Mouse (Mus musculus): ENCODE measurements around the gene Faim2. TPM values are rescaled to one million over a fixed set of nuclear protein-coding genes. Genes with fewer than 3 reads are reported as not detected.

The Faim2 gene
- total and polyA plus RNA-seq, 2 experiments, result under 0.01 TPM; not detected in 1

DNA sequence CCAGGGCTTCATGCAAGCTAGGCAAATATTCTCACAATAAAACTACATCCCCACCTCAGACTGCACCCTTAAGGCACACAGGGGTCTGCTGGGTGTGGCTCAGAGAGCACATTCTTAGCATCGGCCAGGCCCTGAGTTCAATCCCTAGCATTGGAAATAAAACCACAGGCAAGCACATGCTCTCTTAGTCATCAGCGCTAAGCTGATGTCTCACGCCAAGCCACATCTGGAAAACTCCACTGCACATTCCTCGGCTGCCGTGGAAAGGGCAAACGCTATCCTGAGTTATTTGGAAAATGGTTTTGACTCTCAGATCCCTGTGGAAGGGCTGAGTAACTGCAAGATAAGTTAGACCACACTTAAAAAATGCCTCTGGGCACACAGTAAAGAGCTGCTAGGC lies 25.8 kb upstream of the Faim2 start:
- no peak for TF ChIP-seq CTCF (IDR thresholded peaks at IDR 0.05; ENCODE audit: low read depth, low read length)
- no peak for TF ChIP-seq POLR2A (IDR thresholded peaks at IDR 0.05; ENCODE audit: extremely low read depth, insufficient read depth, low read length)
- no peaks in the 10 kb centered on the region for H3K36me3 ChIP-seq (ENCODE audit: control insufficient read depth, insufficient read depth, low read length)
- no peaks in the 10 kb centered on the region for H3K27me3 ChIP-seq (ENCODE audit: control insufficient read depth, insufficient read depth, low read length)
- H3K27ac ChIP-seq (replicated peaks; ENCODE audit: insufficient read depth, low read depth, low read length), result no peak overlapping the region
- H3K4me3 ChIP-seq (ENCODE audit: insufficient read depth, low read depth, low read length), result no peak overlapping the region
- DNase-seq (ENCODE audit: extremely low read depth, low read depth, low spot score), result no peak
- 74% methylated on average over 6 of the region's 6 CpGs for WGBS
- no peaks in the 10 kb centered on the region for H3K4me1 ChIP-seq (ENCODE audit: control insufficient read depth, insufficient read depth, low read length)
- H3K79me2 ChIP-seq (ENCODE audit: control insufficient read depth, insufficient read depth, low read length), result no peaks in the 10 kb centered on the region
- no peak overlapping the region for H3K9ac ChIP-seq (ENCODE audit: low read depth, low read length)

DNA sequence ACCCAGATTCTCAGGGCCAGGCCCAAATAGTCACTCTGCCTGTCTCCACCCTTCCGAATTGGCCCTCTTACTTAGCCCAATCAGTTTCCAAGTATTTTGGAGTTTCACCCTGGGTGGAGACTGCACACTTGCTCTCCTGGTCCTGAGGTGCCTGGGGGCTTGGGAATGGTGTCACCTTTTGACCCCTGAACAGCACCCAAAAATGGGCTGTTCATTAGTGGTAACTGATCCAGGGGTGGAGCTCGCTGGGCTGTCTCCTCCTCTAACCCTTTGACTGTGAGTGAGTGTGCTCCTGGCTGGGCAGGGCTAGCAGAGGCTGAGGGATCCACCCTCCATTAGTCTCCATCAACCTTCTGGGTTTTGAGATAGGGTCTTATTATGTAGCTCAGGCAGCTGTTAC lies 21.9 kb upstream of the Faim2 start:
- Histone ChIP-seq H3K79me2 (ENCODE audit: control insufficient read depth, insufficient read depth, low read length) (no peaks in the 10 kb centered on the region), H3K27me3 (ENCODE audit: control insufficient read depth, insufficient read depth, low read length) (no peaks in the 10 kb centered on the region), H3K9ac (ENCODE audit: low read depth, low read length) (no peak overlapping the region), H3K4me1 (ENCODE audit: control insufficient read depth, insufficient read depth, low read length) (no peaks in the 10 kb centered on the region), H3K4me3 (ENCODE audit: insufficient read depth, low read depth, low read length) (no peak overlapping the region), H3K36me3 (ENCODE audit: control insufficient read depth, insufficient read depth, low read length) (no peaks in the 10 kb centered on the region), H3K27ac (replicated peaks; ENCODE audit: insufficient read depth, low read depth, low read length) (no peak overlapping the region)
- 67% methylated on average over 2 of the region's 2 CpGs for WGBS
- no peak for TF ChIP-seq CTCF (IDR thresholded peaks at IDR 0.05; ENCODE audit: low read depth, low read length)
- no peak for TF ChIP-seq POLR2A (IDR thresholded peaks at IDR 0.05; ENCODE audit: extremely low read depth, insufficient read depth, low read length)
- DNase-seq (ENCODE audit: extremely low read depth, low read depth, low spot score), result no peak

DNA sequence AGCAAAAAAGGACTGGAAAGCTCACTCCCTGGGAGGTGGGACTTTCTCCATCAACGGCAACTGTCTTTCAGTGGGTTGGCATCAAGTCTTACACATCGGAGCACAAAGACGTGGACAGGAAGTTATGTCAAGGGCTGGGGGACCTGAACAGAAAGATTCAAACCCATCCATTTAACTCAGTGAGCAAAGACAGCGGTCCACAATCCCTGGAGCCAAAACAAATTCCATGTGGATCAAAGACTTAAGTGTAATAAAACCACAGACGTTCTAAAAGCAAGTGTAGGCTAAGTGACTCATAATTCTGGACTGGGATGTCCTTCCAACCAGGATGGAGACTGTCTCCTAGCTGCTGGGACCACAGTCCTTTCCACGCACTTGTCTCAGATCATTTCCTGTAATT lies 19.8 kb upstream of the Faim2 start:
- no peak overlapping the region for H3K27ac ChIP-seq (replicated peaks; ENCODE audit: insufficient read depth, low read depth, low read length)
- no peaks in the 10 kb centered on the region for H3K4me1 ChIP-seq (ENCODE audit: control insufficient read depth, insufficient read depth, low read length)
- no peaks in the 10 kb centered on the region for H3K27me3 ChIP-seq (ENCODE audit: control insufficient read depth, insufficient read depth, low read length)
- no peaks in the 10 kb centered on the region for H3K36me3 ChIP-seq (ENCODE audit: control insufficient read depth, insufficient read depth, low read length)
- H3K79me2 ChIP-seq (ENCODE audit: control insufficient read depth, insufficient read depth, low read length), result no peaks in the 10 kb centered on the region
- no peak for DNase-seq (ENCODE audit: extremely low read depth, low read depth, low spot score)
- TF ChIP-seq POLR2A (IDR thresholded peaks at IDR 0.05; ENCODE audit: extremely low read depth, insufficient read depth, low read length), result no peak
- no peak for TF ChIP-seq CTCF (IDR thresholded peaks at IDR 0.05; ENCODE audit: low read depth, low read length)
- 78% methylated on average over 6 of the region's 6 CpGs for WGBS
- H3K9ac ChIP-seq (ENCODE audit: low read depth, low read length), result no peak overlapping the region
- H3K4me3 ChIP-seq (ENCODE audit: insufficient read depth, low read depth, low read length), result no peak overlapping the region

DNA sequence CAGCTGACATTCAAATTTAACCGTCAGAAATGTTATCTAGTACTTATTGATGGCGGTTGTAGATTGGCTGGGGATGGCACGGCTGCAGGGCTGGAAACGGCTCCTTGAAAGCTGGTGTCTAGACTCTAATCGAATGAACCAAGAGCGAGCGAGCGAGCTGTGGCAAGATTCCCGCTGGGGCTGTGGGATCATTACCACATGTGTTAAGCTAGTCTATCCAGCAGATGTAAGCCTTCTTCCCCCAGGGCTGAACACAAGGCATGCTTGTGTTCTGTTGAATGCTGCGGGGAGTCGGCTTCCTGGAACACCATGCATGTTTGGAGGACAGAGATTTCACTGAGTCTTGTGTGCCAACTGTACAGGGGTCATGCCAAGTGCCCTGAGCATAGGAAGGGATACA lies 18.6 kb upstream of the Faim2 start:
- H3K4me1 ChIP-seq (ENCODE audit: control insufficient read depth, insufficient read depth, low read length), result no peaks in the 10 kb centered on the region
- no peaks in the 10 kb centered on the region for H3K79me2 ChIP-seq (ENCODE audit: control insufficient read depth, insufficient read depth, low read length)
- H3K27me3 ChIP-seq (ENCODE audit: control insufficient read depth, insufficient read depth, low read length), result no peaks in the 10 kb centered on the region
- 83% methylated on average over 11 of the region's 11 CpGs for WGBS
- no peak overlapping the region for H3K27ac ChIP-seq (replicated peaks; ENCODE audit: insufficient read depth, low read depth, low read length)
- no peak overlapping the region for H3K4me3 ChIP-seq (ENCODE audit: insufficient read depth, low read depth, low read length)
- DNase-seq (ENCODE audit: extremely low read depth, low read depth, low spot score), result no peak
- no peak for TF ChIP-seq CTCF (IDR thresholded peaks at IDR 0.05; ENCODE audit: low read depth, low read length)
- TF ChIP-seq POLR2A (IDR thresholded peaks at IDR 0.05; ENCODE audit: extremely low read depth, insufficient read depth, low read length), result no peak
- no peak overlapping the region for H3K9ac ChIP-seq (ENCODE audit: low read depth, low read length)
- H3K36me3 ChIP-seq (ENCODE audit: control insufficient read depth, insufficient read depth, low read length), result no peaks in the 10 kb centered on the region

DNA sequence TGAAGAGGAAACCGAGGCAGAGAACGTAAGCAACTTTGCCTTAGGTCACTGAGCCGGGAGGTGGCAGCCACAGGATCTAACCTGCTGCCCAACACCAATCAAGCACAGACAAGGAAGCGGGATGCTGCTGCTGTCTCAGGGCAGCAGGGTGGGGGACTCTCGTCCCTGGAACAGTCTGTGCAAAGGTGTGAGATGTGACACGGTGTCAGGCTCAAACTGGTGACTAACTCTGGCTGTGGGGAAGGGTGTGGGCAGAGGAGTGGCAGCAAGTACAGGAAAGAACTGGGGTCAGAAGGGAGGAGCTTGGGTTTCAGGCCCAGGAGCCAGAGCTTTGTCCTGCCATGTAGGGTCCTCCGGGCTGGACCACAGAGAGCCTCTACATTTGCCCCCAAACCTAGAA lies 16.1 kb upstream of the Faim2 start:
- WGBS, result 67% methylated on average over 7 of the region's 7 CpGs
- H3K9ac ChIP-seq (ENCODE audit: low read depth, low read length), result no peak overlapping the region
- DNase-seq (ENCODE audit: extremely low read depth, low read depth, low spot score), result no peak
- H3K4me1 ChIP-seq (ENCODE audit: control insufficient read depth, insufficient read depth, low read length), result no peaks in the 10 kb centered on the region
- no peak overlapping the region for H3K27ac ChIP-seq (replicated peaks; ENCODE audit: insufficient read depth, low read depth, low read length)
- no peaks in the 10 kb centered on the region for H3K36me3 ChIP-seq (ENCODE audit: control insufficient read depth, insufficient read depth, low read length)
- H3K79me2 ChIP-seq (ENCODE audit: control insufficient read depth, insufficient read depth, low read length), result no peaks in the 10 kb centered on the region
- no peaks in the 10 kb centered on the region for H3K27me3 ChIP-seq (ENCODE audit: control insufficient read depth, insufficient read depth, low read length)
- H3K4me3 ChIP-seq (ENCODE audit: insufficient read depth, low read depth, low read length), result no peak overlapping the region
- TF ChIP-seq POLR2A (IDR thresholded peaks at IDR 0.05; ENCODE audit: extremely low read depth, insufficient read depth, low read length) (no peak), CTCF (IDR thresholded peaks at IDR 0.05; ENCODE audit: low read depth, low read length) (no peak)

- DNase-seq (ENCODE audit: extremely low read depth, low read depth, low spot score), result no peak
- TF ChIP-seq POLR2A (IDR thresholded peaks at IDR 0.05; ENCODE audit: extremely low read depth, insufficient read depth, low read length) (no peak), CTCF (IDR thresholded peaks at IDR 0.05; ENCODE audit: low read depth, low read length) (no peak)
- Histone ChIP-seq H3K4me1 (ENCODE audit: control insufficient read depth, insufficient read depth, low read length) (no peaks in the 10 kb centered on the region), H3K9ac (ENCODE audit: low read depth, low read length) (no peak overlapping the region), H3K4me3 (ENCODE audit: insufficient read depth, low read depth, low read length) (no peak overlapping the region), H3K79me2 (ENCODE audit: control insufficient read depth, insufficient read depth, low read length) (no peaks in the 10 kb centered on the region), H3K27ac (replicated peaks; ENCODE audit: insufficient read depth, low read depth, low read length) (no peak overlapping the region), H3K27me3 (ENCODE audit: control insufficient read depth, insufficient read depth, low read length) (no peaks in the 10 kb centered on the region), H3K36me3 (ENCODE audit: control insufficient read depth, insufficient read depth, low read length) (no peaks in the 10 kb centered on the region)
- 82% methylated on average over 8 of the region's 8 CpGs for WGBS
These were observed 11.9 kb upstream of the Faim2 start for GRCm38 (mm10) chr15:99539891-99540290.
